Mouse (Mus musculus): ENCODE data around the gene Mug2.
"Not testable (repeated sequence)": the region's sequence is repeated elsewhere in the genome, so short reads cannot be mapped to it uniquely, and the experiment has no call there.

DNA sequence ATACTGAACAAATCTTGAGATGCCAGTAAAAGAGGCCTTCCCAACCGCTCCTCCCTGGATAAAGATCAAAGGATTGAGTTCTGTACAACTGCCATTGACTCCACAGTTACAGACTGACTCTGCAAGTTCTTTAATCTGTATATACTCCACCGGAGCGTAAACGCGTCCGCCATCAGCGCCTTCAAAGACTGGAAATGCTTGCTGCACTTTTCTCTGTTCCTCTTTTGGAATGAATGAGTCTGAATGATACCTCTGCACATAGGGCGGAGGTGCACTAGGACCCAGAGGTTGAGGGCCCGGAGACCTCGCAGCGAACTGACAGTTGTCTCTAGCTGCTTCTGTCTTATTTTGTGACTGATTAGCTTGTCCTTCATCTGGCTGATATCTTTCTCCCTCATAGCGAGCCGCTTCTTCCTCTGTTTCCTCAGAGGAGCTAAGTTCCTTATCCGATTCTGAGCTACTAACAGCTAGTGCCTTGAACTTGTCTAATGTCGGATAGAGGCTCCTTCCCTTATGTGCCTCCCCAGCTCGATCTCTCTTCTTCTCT lies 48.7 kb upstream of the Mug2 start:
- TF ChIP-seq GATA1 (IDR thresholded peaks at IDR 0.05; ENCODE audit: borderline replicate concordance, low read length); FLI1 (IDR thresholded peaks at IDR 0.05; ENCODE audit: low read length): not testable (repeated sequence)
